Mouse (Mus musculus) E14TG2a.4 (cell line): ENCODE results near the gene Arhgap27.

ENCODE experiments used
- CTCF ChIP-seq: conservative IDR thresholded peaks from 2 replicates; pipeline ENCODE4 v1.5.1; 2014; ENCODE audit warnings: low read length
- NANOG ChIP-seq: IDR thresholded peaks from 2 replicates; pipeline ENCODE4 v1.6.1; 2014; ENCODE audit warnings: borderline replicate concordance, low read length, mixed read lengths
- POU5F1 ChIP-seq: IDR thresholded peaks from 2 replicates; pipeline ENCODE4 v1.6.1; 2014; ENCODE audit warnings: low read length, borderline replicate concordance

- TF ChIP-seq CTCF, result no peak
- TF ChIP-seq POU5F1, result no peak
- no peak for TF ChIP-seq NANOG
Observed at GRCm38 (mm10) chr11:103292152-103292889, 71.2 kb downstream of the Arhgap27 start.
